Mouse (Mus musculus) kidney, postnatal 10 days (tissue): ENCODE measurements around the gene Smndc1.
A peak's percentile ranks its signal among the peaks of the same experiment; 100 is the strongest.

Experiments used
- DNase-seq: peaks from one replicate; pipeline ENCODE4 v3.0.0; 2021; ENCODE audit warnings: mixed read lengths

The Smndc1 gene

DNA sequence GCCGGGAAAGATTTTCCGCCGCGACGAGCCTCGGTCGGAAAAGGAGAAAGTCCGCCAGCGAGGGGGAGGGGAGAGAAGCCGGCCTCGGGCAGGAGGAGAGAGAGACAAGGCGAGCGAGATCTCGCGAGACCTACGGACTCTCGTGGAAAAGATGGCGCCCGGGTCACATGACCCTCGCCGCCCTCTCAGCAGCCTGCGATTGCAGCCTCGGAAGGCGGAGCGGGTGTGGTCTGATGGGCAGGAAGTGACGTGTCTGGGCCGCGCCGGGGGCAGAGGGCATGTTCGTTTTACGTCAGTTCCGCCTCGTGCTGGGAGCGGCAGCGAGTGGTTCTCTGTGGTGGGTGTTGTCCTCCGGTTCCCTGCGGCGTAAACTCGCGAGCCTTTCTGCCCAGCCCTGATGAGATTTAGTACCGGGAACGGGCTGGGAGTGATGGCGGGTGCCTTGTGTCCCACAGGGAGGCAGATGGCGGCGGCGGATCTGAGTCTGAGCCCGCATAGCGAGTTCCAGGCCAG is at the start of gene Smndc1:
Gene Smndc1, minus strand, starts transcription at position 84 of the 513 bp plus-strand sequence.
- peak; percentile 100 for DNase-seq

DNA sequence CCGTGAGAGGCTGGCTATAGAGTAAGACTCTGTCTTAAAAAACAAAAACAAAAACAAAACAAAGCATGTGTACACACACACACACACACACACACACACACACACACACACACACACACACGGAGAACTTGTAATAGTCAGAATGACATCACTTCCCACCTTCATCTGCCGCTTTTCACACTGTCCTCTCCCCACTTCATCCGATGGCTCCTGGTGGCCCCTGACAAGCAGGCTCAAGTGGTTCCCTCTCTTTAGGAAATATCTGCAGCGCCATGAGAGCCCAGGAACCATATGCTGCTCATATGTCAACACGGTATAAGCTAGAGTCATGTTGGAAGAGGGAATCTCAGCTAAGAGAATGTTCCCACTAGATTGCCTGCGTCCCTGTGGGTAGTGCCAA is 49.0 kb upstream of the Smndc1 start:
- DNase-seq = no peak

GRCm38 (mm10) chr19:53437991-53438390 is 47.6 kb upstream of the Smndc1 start:
- DNase-seq = no peak

- peak; percentile 85 for DNase-seq
Measured at GRCm38 (mm10) chr19:53437311-53437958, 47.1 kb upstream of the Smndc1 start.

DNA sequence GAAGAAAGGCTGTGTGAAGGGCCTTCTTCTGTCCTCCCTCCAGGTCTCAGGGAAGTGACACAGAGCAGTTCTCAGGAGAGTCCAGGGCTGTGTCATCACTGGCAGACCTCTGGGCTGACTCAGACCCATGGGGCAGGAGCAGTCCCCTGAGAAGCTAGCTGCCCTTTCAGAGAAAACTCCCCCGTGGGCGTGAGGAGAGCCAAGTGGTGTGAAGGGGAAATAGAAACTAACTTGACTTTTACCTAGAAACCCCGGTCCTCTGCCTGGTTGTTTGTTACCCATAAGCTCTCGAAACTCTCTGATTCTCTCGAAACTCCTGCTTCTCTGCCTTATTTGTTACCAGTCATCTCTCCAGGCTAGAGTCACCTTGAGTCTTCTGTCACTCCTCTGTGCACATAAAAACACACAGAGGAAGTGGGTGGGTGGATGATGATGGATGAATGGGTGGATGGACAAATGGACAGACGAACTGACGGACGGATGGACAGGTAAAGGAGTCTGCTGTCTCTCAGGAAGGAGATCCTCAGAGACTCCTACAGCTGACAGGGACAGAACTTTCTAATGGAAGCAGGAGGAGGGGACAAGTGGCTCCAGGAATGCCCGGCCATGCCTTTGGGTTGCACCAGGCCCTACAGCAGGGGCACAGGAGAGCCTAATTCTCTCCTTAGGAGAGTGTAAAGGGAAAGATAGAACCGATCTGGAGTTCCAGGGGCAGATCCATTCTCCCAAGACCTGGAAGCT is 43.7 kb upstream of the Smndc1 start:
- no peak for DNase-seq

DNA sequence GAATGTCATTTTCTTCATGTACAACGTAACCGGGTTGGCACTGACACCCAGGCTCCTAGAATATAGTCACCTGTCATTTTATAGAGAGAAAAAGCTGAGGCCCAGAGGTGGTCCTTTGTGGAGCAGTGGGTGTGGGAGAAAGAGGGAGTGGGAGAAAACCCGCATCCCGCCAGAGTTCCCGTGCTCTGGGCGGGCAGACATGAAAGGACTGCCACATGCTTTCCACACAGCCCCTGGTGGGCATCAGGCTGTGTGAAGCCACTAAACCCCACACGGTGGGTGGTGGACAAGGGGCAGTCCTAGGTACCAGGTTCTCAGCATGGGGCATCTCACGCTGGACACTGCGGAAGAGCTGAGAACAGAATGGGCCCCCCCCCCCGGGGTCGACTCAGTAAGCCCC is 40.6 kb upstream of the Smndc1 start:
- DNase-seq = no peak

DNA sequence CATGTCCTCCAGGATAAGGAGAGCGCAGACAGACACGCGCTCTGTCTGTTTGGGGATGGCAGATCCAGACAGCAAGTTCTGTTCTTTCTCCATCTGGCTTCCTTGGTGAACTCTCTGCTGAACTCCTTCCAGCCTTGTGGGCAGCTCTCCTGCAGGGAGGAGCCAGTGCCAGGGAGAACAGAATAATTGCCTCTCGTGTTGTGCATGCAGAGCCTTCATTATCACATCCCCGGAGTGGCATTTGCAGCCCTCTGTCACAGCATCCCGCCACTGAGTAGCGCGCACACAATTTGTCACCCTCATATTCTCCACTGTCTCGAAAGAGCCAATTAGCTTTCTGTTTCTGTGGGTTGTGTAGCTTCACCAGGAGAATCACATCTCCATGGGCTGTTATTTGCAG is 40.0 kb upstream of the Smndc1 start:
- no peak for DNase-seq

- no peak for DNase-seq
Measured at GRCm38 (mm10) chr19:53427817-53428216, 37.4 kb upstream of the Smndc1 start.

DNA sequence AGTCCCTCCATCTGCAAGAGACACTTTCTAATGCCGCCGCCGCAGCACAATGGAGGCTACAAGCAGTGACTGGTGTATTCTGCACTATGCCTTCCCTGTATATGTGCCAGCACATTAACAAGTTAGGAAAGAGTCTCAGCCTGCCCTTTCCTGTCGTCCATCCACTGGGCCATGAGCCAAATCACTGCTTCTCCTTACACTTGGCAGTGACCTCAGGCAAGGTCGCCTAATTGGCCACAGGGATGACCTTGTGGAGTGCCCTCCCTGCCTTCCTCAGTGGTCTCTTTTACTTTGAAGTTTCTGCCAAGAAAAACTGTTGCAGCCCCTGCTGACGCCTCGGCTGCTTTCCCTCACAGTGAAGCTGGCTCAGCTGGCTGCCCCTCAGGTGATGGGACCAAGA is 37.0 kb upstream of the Smndc1 start:
- DNase-seq = peak; percentile 60

GRCm38 (mm10) chr19:53425824-53426223 is 35.4 kb upstream of the Smndc1 start:
- DNase-seq = no peak

DNA sequence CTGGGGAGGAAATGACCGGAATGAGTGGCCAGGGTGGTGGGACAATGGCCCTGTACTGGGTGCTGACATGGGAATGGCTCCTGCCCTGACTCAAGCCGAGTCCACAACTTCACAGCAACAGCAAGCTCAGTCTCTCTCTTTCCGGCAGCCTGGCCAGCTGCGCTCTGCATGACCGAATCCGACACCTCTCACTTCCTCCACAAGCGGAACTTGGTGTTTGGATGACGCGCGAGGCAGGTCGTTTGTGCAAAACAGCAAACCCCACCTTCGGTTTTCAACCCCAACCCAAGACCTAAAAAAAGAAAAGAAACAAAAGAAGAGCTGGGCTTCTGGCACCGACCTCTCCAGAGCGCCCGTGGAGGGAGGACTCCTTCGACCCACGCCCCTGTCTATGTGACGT is 34.3 kb upstream of the Smndc1 start:
- DNase-seq = peak; percentile 74

DNA sequence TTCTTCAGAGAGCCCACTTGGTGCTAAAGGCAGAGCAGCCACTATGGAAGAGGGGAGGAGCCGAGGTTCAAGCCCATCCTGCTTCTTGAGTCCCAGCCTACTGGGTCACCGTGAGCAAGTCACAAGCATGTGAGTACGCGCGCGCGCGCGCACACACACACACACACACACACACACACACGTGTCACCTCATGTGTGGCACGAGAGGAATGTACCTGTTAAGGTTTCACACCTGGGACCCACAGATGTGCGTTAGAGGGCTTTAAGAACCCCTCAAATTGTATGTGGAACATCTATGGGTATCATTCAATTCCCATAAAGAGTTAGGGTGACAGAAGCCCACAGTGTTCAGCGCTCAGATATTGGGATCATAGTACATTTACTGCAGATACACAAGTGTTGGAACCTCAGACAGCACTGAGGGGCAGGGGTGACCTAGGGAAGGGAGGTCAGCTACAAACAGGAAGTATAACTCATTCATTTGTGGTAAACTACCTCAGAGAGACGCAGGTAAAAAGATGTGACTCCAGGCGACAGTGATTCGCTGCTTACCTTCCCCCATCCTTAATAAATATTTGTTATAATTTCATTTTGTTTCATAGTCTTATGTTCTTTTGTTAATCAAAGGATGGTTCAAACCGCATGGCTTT is 33.6 kb upstream of the Smndc1 start:
- no peak for DNase-seq

- peak; percentile 28 for DNase-seq
Measured at GRCm38 (mm10) chr19:53423341-53423753, 33.0 kb upstream of the Smndc1 start.

DNA sequence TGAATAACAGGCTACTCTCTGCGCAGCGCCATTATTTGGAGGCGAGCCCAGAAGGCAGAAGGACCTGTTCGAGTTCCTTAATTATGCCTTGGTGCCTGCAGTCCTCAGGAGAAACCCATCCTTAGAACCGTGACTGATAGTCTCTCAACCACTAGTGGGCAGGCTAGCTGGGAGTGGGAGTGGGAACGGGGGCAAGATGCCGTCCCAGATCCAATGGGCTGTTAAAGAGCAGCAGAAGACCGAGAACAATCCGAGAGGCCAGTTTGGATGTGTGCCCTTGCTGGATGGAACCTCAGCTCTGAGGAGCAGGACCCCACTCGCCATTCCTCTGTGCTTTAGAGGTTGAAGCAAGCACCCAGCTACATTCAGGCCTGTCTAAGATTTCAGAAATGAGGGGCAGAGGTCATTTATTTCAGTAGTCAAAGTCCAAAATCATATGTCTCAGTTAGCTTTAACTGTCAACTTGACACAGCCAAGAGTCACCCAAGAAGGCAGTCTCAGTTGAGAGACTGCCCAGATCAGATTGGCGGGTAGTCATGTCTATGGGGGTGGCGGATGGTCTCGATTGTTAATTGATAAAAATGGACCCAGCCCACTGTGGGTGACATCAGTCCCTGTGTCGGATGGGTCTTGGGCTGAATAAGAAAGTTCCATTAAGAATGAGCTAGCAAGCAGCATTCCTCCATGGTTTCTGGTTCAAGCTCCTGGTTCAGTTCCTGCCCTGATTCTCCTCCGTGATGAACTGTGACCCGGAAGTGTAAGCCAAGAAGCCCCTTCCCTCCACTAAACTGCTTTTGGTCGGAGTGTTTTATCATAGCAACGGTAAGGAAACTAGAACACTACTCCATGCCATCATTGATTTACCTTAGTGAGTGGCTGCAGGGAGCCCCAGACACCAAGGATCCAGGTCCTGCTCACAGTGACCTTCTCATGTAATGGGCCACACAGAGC is 32.3 kb upstream of the Smndc1 start:
- DNase-seq = no peak

GRCm38 (mm10) chr19:53421583-53422188 is 31.3 kb upstream of the Smndc1 start:
- DNase-seq = no peak

GRCm38 (mm10) chr19:53420924-53421582 is 30.7 kb upstream of the Smndc1 start:
- DNase-seq = peak; percentile 84

DNA sequence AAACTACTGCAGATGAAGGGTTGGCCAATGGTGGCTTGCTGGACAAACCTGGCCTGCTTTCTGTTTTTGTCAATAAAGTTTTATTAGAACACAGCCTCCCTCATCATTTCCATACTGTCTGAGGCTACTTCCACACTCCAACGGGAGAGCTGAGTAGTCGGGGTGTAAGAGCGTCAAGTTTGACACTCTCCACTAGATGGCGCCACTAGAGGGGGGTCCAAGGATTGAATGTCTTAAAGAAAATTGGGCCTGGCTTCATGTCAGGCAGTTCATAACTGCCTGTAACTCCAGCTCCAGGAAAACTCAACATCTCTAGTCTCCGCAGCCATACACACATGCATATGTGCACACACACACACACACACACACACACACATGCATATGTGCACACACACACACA is 29.5 kb upstream of the Smndc1 start:
- DNase-seq = peak; percentile 74

- no peak for DNase-seq
Measured at GRCm38 (mm10) chr19:53415198-53415597, 24.8 kb upstream of the Smndc1 start.

- DNase-seq = no peak
Measured at GRCm38 (mm10) chr19:53414650-53415049, 24.3 kb upstream of the Smndc1 start.

DNA sequence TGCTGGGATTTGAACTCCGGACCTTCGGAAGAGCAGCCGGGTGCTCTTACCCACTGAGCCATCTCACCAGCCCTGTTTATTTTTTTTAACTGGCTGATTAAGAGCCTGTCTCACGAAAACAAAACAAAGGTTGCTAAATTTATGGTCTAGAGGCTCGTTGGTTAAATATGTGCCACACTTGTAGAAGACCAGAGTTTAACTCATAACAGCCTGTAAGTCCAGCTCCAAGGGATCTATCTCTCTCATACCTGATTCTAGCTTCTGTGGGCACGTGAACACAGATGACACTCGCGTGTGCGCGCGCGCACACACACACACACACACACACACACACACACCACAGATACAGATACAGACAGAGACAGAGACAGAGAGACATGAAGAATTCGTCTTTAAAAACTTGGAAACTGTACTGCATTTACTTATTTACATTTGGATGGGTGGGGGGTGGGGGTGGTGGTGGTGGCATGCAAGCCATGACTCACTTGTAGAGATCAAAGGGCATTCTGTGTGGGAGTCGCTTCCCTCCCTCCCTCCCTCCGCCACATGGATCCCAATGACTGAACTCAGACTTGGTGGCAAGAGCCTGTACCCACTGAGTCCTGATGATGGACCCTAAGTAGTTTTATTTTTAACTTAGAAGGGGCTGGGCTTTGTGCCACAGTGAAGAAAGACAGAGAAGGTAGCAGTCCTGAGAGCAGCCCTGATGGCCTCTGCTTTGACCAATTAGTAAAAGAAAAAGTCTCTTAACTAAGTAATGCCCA is 23.4 kb upstream of the Smndc1 start:
- no peak for DNase-seq
